Mouse (Mus musculus) right cerebral cortex, adult 18-20 months (tissue): ENCODE data around the gene Sema5a.

Source experiments
- DNase-seq: peaks from one replicate; pipeline ENCODE4 v3.0.0; 2022; ENCODE audit warnings: mixed read lengths

The Sema5a gene

GRCm38 (mm10) chr15:32254806-32255205 is 10.2 kb downstream of the Sema5a start:
- no peak for DNase-seq

- no peak for DNase-seq
Observed at GRCm38 (mm10) chr15:32257340-32257739, 12.7 kb downstream of the Sema5a start.

- DNase-seq, result peak; percentile 71
Observed at GRCm38 (mm10) chr15:32257886-32258319, 13.3 kb downstream of the Sema5a start.

- no peak for DNase-seq
Observed at GRCm38 (mm10) chr15:32259362-32260096, 14.9 kb downstream of the Sema5a start.

GRCm38 (mm10) chr15:32260942-32261341 is 16.3 kb downstream of the Sema5a start:
- DNase-seq, result no peak

- no peak for DNase-seq
Observed at GRCm38 (mm10) chr15:32263651-32264050, 19.0 kb downstream of the Sema5a start.

GRCm38 (mm10) chr15:32264822-32265377 is 20.3 kb downstream of the Sema5a start:
- no peak for DNase-seq

GRCm38 (mm10) chr15:32265378-32265934 is 20.8 kb downstream of the Sema5a start:
- DNase-seq, result no peak

- DNase-seq, result no peak
Observed at GRCm38 (mm10) chr15:32266122-32266820, 21.7 kb downstream of the Sema5a start.

GRCm38 (mm10) chr15:32270106-32270505 is 25.5 kb downstream of the Sema5a start:
- DNase-seq, result no peak

GRCm38 (mm10) chr15:32273925-32274324 is 29.3 kb downstream of the Sema5a start:
- DNase-seq, result no peak

GRCm38 (mm10) chr15:32275020-32275419 is 30.4 kb downstream of the Sema5a start:
- DNase-seq, result no peak

- DNase-seq, result no peak
Observed at GRCm38 (mm10) chr15:32278600-32278999, 34.0 kb downstream of the Sema5a start.

GRCm38 (mm10) chr15:32281374-32281773 is 36.8 kb downstream of the Sema5a start:
- DNase-seq, result no peak

- DNase-seq, result no peak
Observed at GRCm38 (mm10) chr15:32284688-32285087, 40.1 kb downstream of the Sema5a start.

GRCm38 (mm10) chr15:32286296-32286695 is 41.7 kb downstream of the Sema5a start:
- DNase-seq, result no peak

GRCm38 (mm10) chr15:32288480-32288879 is 43.9 kb downstream of the Sema5a start:
- no peak for DNase-seq

- no peak for DNase-seq
Observed at GRCm38 (mm10) chr15:32291000-32291399, 46.4 kb downstream of the Sema5a start.

- no peak for DNase-seq
Observed at GRCm38 (mm10) chr15:32296523-32296922, 51.9 kb downstream of the Sema5a start.

GRCm38 (mm10) chr15:32297266-32297665 is 52.7 kb downstream of the Sema5a start:
- peak; percentile 37 for DNase-seq

- DNase-seq, result no peak
Observed at GRCm38 (mm10) chr15:32298525-32298924, 53.9 kb downstream of the Sema5a start.

- no peak for DNase-seq
Observed at GRCm38 (mm10) chr15:32300991-32301390, 56.4 kb downstream of the Sema5a start.

GRCm38 (mm10) chr15:32306557-32307243 is 62.1 kb downstream of the Sema5a start:
- DNase-seq, result no peak
